Mouse (Mus musculus) testis, postnatal 10 days (tissue): Measurements from ENCODE around the gene Ptprg.

Source experiments
- DNase-seq: peaks from one replicate; pipeline ENCODE4 v3.0.0; 2021; ENCODE audit warnings: low spot score

The Ptprg gene

DNA sequence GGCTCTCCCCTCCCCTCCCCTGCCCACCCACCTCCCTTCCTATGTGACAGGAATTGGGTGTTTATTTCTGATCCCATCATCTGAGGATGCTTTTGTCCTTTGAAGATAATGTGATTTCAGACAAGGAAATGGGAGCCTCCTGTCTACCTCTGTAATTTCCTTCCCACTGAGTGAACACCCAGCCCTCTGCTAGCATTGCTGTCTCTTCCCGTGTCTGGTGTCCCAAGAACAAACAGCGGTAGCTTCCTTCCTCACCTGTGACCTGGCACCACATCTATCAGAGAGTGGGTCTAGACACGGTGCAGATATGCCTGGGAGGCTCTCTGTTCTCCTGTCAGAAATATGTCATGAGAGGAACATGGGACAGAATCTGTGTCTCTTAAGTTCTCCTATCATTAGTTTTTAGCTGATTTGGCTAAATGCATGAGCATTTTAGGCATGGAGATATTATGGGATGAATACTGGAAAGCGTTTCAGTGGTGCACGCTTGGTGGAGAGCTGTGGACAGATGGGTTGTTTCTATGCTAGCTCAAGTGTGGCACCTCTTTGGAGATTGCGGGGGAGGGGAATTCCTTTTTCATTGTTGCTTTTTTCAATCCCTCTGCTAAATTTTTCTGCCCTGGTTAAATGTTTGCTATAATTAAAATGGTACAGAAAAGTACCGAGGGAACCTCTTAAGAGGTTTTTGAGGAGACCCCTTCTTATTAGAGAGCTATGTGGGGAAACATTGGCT is 509.5 kb downstream of the Ptprg start:
- DNase-seq, result no peak

DNA sequence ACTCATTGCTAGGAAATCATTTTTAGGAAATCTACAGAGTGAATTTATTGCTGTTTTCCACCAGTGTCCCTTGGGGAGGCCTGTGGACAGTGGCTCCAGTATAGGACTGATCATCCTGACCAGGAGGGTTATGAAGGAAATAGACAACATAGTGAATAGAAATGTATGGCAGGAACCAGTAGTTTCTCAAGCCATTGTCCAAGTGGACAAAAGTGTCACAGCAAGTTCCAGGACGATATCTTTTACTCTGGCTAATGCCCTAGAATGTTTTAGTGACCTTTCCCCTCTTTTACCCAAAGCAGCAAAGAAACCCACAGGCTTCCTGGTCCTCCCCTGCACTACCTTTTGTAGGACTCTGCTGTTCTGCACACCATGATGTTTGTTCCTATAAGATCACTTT is 511.7 kb downstream of the Ptprg start:
- no peak for DNase-seq

DNA sequence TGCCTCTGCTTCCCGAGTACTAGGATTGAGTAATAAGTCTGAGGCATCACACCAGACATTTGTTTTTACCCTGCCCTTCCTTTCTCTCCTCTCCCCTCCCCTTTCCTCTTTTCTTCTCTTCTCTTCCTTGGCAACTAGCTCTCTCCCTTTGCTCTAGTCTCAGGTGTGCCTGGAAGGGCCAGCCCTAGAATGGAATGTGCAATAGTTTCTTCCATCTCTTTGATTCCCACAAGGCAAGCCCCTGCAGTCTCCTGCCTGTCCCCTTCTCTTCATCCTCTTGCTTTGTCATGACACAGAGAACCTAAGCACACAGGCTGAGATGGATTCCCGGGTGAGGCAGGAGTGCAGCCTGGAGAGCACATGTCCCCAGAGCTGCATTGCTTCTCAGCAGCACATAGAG is 512.4 kb downstream of the Ptprg start:
- DNase-seq, result no peak

DNA sequence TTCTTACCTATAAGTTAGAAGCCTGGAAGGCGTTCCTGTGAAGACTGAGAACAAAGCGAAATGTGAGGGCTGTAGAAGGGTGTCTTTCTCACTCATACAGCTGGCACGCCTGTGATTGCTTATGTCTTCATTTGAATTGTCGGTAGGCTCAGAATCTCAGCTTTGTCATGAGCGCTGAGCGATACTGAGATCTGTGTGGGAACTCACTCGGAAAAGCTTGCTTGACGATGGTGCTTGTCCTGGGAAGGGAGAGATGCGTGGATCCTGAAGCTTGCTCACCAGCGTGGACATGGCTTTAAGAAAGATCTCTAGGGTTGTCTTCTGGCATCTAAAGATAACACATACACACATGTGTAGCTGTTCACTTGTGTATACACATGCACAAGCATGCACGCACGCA is 516.4 kb downstream of the Ptprg start:
- no peak for DNase-seq

DNA sequence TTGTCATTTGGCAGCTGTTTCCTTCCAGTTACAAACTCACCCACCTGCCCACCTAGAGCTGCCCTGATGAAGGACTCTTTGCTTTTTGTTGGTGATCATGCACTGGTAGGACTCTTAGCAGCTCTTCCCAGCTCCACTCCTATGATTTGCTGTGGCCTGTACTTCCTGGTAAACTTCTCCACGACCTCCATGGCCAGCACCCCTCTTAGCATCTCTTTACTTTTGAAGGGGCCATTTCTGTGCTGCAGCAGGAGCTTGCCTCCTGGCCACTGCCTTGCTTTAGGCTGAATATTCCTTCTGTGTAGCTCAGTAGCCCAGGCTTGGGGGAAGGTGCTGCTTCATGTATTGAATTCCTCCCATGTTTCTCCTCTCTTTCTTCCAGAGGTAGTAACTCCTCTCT is 517.0 kb downstream of the Ptprg start:
- DNase-seq, result no peak

DNA sequence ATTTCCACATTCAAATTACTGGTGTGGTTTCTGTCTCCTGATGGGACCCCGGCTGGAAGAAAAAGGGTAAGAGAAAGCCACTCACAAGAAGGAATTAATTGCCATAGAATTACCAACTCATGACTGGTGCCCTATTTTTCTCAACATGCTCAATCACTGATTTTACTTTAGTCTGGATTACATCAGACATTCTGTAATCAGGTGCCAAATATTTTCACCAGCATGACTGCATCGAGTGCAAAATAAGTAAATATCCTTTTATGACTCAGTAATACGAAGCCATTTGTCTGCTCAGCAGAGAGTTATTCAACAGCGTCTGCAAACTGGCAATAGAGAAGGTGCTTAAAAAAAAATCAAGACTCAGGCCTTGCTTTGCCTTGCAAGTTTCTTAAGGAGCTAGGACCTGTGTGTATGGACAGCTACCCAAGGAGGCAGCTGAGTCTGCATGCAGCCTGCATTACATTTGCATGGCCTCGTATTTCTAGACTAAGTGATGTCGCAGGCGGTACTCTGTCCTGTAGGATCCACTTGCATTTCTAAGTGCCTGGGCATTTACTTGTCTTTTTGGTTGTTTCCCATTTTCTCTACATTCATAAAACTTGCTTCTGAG is 517.6 kb downstream of the Ptprg start:
- DNase-seq, result no peak

DNA sequence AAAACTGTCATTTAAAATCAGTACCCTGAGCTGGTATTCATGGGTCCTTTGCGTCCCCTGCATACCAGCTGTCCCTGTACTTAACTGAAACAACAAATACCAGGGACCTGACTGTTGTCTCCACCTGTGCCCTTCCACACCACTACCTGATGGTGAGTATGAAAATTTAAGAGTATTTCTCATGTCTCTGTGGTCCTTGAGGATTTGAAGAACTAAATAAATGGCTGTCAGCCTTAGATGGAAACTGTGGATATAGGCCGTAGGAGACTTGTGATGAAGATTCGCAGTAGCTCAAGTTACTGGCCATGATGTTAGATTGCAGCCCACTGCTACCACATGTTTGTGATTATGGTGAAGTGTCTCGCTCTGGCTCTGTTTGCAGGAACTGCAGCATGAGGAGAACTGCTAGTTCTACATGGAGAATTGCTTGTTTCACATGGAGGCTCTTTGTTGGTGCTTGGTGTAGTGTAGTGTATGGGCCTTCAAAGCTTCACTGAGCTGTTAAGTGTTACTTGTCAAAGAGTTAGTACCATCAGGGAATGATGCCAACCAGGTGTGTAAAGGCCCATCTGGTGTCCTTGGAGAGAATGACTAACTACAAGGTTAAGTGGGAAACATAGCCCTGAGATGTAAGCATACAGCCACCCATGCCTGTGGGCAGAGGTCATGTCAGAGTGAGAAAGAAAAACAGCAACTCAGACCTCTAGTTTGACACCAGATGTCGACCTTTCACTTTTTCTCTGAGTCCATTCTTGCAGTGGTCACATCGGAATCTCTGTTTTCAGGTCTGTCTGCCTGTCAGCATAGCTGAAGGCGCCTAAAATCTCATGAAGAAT is 518.9 kb downstream of the Ptprg start:
- no peak for DNase-seq

DNA sequence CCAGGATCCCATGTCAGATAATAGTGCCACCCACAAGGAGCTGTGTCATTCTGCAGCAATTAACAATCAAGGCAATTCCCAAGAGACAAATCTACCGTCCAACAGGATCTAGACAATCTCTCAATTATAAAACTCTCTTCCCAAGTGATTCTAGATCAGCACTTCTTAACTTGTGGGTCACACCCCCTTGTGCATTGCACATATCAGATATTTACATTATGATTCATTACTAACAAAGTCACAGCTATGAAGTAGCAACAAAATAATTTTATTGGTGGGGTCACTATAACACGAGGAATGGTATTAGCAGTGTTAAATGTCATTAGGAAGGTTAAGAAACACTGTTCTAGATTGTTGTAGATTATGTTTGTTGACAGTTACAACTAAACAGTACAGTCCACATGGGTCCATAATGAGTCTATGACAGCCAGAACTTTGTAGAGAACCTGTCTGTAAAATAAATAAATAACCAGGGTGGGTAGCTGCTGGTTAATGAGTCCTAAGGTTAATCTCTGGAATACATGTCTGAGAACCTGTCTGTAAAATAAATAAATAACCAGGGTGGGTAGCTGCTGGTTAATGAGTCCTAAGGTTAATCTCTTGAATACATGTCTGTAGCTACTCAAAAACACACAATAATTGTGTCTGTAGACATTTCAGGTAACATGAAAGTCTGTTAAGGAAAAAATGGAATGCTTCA is 520.2 kb downstream of the Ptprg start:
- DNase-seq, result no peak

DNA sequence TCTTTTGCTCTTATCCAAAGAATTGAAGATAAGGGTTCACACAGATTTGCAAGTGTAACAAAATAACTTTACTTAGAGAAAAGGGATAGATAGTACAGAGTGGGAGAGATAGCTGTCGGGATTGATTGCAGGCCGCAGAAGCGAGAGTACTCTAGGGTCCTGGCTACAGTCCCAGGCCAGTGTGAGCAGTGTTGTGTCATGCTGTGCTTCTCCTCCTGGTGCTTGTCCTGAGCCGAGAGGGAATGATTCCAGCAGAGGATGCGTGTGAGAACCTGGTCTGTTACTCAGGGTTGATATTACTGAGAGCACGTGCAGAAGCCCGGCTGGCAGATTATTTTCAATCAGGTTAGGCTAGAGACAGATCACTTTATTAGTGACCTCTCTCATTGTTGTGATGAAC is 523.9 kb downstream of the Ptprg start:
- DNase-seq, result no peak

DNA sequence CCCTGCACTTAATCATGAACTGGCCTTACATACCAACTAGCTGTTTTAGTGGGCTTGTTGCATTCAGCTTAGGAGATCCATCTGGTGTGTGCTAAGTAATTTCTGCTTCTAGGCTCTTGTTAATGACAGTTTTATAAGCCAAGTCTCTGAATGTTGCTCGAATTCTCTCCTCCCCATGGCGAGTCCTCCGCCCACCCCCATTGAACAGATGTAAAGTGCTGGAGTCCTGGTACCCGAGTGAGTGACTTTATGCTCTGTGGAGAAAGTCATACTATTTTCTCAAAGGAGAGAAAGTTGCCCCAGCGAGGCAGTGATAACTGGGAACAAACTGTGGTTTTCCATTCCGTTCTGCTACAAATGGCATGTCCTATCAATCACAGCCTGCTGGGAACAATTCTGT is 525.9 kb downstream of the Ptprg start:
- no peak for DNase-seq

DNA sequence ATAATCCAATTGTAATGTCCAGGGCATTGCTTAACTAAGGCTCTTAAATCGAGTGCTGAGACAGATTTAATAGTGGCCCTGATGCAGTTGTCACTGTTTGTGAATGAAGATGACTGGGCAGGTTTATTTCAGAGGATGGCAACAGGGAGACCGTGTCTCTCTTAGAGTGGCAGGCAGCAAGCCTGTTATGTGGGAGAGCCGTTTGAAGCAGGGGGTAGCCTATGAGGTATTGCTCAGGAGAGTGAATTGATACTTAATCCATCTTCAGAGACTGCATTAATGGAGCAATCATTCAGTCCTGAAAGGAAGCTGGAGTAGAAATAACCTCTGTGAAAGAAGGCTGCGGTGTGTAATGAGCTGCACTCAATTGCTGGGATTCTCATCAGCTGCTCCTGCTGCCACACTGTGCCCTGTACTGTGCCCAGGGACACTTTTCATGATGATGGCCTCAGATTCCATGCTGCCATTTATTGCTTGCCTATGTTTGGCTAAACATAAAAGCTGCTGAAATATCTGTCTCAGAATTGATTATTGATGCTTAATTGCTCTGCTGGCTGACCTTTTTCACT is 526.6 kb downstream of the Ptprg start:
- DNase-seq, result no peak

DNA sequence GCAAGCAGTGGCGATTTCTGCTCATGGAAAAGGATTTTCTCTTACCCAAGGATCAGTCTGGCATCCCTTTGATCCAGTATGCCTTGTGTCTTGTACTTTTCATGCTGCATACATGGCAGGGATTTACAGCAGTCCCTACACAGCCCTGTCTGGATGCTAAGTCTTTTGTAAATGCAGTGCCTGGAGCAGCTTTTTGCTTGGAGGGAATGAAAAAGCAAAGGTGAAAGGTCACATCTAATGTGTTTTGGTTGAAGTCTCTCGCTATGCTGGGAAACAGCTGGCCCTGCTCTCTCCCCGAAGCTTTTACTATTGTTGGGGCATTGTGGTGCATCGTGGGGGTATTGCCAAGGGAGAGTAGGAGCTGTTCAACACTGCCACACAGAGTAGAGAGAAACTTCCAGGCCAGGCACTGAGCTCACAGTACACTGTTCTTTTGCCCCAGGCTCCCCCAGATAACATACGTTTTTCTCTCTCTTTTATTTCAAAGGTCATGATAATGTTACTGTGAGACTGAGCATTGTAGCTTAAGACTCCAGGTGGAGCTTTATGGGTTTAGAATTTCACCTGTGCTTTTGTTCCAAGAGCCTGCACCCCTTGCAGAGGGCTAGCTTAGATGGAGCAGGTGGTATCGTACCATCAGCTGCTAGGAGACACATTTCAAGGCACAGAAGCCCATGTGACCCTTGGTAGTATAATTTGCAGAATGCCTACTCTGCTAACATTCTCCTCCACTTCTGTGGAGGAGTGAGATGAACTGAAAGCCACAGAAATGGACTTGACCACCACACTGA is 529.0 kb downstream of the Ptprg start:
- DNase-seq, result no peak

DNA sequence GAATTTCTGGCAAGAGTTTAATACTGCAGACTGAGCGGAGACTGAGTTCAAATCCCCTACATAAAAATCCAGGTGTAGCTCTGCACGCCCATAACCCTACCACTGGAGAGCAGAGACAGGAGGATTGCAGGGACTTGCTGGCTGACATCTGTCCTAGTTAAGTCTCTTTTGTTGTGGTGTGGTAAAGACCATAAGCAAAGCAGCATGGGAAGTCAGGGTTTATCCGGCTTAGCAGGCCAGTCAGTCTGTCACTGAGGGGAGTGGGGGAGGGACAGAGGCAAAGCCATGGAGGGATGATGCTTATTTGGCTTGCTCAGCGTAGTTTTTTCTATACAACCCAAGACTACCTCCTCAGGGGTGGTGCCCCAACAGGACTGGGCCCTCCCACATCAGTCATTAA is 530.7 kb downstream of the Ptprg start:
- no peak for DNase-seq

DNA sequence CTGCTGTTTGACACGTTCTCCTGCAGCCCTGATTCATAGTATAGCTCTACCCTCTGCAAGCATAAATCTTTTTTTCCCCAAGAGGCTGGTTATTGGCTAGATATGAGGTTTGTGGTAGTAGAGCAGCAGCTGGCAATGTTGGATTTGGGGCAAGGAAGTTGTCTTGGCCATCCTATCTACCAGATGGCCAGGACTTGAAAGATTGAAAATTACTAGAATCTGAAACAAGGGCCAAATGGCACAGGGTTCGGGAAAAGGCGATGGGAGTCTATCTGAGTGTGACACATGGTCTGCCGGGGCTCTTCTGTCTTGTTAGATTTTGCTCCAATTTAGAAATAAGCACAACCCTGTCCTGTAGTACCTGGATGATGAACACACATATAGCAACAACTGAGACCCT is 531.7 kb downstream of the Ptprg start:
- DNase-seq, result no peak

DNA sequence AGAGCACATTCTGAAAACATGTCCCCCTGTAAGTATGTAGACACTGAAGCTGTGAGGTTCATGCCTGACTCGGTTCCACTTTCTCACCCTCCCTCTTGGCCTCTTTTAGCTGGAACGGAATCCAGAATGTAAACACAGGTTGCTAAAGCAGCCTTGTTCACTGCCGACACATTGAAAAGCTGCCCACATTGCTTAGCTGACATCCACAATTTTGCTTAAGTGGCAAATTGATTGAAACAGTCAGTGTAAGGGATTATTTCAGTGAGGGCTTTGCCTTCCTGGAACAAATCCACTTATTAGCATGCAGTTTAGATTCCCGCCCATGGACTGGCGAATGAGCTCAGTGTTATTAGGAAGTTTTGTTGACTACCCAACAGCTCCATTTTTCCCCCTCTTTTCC is 532.8 kb downstream of the Ptprg start:
- no peak for DNase-seq

DNA sequence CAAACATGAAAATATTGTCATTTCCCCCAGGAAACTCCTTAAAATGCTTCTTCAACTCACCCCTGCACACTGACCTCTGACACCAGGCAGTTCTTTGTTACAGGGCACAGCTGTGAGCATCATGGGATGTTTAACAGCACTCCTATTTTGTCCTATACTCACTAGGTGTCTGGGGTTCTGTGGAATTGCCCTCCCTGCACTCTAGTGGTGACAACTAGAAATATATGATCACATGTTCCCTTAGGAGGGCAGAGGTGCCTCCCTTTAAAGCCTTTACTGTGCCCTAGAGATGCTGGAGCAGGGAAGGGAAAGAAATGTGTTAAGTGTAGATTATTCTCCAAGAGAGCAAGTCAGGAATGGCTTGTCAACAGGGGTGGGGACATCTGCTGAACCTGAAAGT is 536.6 kb downstream of the Ptprg start:
- DNase-seq, result no peak

DNA sequence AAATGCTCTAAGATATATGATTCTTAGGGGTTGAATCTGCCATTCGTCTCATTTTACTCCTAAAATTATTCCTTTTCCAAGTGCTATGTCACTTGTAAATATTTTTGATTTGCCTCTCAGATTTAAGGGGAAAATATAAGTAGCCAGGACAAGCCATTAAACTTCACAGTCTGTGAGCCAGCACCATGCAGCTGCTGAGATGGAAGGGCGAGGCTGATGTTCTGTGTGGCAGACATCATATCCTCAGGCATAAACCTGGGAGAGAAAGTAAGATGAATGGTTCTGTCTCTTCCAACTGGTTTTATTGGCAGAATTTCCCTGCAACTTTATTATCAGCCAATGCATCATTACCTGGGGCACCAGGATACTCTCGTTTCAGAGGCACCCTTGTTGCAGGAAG is 538.4 kb downstream of the Ptprg start:
- DNase-seq, result no peak

DNA sequence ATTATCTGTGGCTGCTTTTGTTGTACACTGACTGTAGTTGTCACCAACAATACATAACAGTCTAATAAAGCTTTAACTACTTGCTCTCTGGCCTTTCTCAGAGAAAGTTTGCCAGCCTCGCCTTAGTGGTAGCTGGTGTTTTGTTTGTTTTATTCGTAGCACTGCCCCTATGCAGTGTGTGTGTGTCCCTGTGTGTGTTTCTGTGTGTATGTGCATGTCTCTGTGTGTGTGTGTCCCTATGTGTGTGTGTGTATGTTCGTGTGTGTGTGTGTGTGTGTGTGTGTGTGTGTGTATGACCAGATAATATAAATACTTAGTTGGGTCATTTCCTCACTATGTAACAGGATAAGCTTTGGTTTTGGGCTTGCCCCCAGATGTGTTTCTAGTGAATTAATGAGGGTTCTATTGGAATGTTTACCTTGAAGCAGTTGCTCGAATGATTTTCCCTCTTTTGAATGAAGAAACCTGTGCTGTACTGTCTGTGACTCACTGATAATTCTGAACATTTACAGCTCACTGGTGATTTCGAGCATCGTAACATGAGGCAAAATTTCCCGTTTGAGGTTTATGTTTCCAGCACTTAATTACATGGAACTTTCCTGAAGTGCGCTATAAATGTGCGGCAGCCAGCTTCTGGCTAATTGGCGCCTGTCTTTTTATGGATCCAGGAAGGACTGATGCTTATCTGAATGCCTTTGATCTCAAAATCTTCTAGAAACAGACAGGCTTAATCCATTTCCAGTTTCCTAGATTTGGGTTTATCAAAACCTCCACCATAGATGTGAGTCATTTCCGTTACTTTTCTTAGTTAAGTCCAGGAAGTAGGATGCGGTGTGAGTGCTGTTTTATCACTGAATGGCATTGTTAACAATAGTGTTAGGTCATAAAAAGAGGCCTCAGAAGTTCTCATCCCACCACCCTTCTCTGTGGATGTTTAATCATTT is 546.3 kb downstream of the Ptprg start:
- DNase-seq, result no peak

DNA sequence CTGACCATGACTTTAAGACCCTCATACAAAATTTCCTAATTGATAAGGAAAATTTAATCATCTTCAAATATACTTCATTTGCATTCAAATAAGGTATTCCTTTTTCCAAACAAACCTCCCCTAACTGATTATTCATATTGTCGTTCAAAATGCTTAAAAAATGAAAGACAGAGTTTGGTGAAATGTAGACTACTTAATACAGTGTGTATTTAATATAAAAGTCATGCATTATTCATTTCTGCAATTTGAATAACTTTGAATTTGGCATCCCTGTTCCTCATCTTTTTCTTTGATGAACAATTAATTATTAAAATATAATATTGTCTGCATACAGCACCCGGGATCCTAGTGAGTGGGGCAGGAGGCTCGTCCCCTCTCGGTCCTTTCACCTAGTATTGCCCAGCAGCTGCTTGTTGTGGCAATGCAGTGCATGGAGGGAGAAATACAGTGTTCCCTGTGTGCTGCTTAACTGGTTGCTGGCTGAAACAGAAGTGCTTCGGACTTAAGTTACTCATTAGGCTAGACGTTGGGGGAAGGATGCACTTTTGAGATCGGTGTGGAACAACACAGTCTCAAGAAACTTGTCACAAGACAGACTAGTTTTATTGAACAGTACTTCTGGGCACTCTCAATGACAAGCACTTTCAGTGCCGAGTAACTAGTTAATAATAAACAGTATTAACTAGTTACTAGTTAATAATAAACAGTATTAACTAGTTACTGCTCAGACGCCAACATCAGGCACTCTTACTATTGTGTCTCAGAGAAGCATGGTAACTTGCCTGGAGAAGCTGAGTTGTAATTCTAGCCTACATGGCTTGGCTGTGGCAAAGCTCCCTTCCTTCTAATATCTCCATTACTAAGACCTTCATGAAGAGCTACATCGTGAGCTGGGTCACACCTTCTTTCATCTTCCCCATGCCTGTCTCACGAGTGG is 549.3 kb downstream of the Ptprg start:
- DNase-seq, result no peak
